Mouse (Mus musculus) spleen, postnatal 10 days (tissue): ENCODE measurements around the gene Ccdc40.

Source experiments
- DNase-seq, 2 experiments: peaks; one replicate each; pipeline ENCODE4 v3.0.0; 2021 to 2022; ENCODE audit warnings: low spot score in 2 of 2

Gene Ccdc40

DNA sequence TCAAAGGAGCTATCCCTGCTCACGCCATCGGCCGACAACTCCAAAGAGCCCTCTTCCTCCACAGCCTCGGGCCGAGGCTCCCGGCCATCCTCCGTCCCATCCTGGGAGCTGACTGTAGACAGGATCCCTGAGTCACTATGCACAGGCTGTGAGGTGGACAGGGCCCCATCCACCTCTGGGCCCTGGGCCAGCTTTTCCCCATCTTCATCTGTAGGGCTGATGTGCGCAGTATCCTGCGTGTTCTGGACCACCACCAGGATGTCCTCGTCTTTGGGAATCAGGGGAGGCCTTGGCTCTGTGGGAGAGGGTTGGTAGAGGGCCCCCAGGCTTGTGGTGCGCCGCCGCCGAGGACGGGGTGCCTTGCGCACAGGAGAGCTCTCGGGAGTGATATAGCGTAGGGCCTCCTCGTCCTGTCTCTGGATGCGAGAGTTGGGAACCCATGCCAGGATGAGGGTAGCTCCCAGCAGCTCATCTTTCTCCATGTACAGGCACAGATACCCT, 19.5 kb upstream of the Ccdc40 start:
- DNase-seq: no peak

DNA sequence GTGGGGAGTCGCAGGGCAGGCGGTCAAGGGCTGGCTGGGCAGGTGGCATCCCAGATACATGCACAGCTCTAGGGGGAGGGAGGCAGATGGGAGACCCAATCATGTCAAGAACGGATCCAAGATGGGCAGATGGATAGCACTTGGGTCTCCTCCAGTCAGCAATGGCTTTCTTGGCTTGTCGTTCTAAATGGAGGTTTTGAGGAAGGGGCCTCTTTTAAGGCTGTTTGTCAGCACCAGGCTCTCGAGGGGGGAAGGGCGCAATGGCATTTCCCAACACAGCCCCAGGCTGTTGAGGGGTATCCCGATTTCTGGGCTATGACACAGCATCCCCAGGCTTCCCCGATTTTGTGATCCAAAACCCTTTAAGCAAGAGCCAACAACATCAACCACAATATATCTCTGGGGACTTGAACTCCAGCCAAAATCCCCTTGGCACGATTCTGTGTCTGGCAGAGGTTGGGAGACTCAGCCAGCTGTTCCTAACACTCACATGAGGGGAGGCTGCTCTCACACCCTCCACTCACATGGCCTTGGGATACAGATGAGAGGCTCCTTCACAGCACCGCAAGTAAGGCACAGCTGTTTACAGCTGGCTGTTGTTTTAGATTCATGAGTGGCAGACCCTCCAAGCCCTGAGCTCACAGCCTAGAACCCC, 18.9 kb upstream of the Ccdc40 start:
- no peak for DNase-seq

DNA sequence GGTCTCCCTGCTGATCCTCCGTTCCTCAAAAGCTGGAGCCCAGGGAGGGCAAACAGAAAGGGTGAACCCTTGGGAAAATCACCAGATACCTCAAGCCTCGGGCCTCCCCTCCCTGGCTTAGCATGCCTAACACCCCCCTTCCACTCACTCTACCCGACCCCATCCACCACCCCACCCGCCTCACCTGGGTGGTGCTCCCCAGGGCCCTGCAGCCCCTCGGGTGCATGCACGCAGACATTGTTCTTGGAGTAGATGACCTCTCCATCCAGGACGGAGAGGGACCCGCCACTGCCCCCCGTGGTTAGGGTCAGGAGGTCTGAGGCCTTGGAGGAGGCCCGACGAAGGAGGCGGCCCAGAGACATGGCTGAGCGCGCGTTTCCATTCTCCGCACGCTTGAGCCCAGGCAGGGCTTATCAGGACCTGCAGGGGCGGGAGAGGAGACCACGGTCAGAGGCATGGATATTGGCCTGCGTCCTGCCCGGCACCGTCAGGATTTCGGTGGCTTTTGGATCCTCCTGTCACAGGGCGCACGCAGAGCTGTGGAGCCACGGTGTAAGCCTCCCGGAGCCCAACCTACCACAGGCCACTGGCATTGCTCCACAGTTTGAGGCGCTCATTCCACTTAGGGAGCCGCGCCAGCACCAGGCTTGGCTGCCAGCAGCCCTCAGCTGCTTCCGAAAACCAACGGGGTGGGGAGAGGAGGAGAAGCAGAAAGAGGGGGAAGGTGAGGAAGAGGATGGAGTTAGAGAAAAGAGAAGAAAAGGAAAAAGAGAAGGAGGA, 17.9 kb upstream of the Ccdc40 start:
- no peak for DNase-seq

DNA sequence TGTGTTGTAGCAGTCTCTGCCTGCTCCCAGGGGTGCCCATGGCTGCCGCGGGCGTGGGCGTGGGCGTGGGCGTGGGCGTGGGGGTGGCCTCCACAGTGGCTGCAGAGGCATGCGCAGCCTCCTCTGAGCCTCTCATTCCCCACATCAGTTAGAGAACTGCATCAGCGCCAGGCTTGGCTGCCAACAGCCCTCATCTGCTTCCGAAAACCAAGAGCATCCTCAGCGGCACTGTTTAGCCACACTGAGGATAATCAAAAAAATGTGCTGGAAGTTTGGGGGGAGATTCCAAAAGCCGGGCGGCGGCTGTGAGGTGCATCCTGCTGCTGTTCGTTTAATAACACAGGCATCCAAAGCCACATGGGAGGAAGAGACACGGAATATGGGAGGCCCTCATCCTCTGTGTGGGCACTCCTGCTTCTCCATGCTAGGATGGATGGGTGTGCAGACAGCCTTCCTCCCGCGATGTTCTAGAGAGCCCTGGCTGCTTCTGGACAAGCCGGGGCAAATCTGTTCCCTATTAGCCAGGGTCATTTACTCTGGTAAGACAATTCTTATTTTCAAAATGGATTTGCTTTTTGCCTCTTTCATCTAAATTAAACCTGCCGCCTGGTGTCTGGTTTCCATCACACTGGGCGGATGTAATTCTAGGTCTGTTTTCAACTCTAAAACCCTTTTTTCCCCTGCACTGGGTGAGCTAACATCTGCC, 16.6 kb upstream of the Ccdc40 start:
- DNase-seq: no peak

DNA sequence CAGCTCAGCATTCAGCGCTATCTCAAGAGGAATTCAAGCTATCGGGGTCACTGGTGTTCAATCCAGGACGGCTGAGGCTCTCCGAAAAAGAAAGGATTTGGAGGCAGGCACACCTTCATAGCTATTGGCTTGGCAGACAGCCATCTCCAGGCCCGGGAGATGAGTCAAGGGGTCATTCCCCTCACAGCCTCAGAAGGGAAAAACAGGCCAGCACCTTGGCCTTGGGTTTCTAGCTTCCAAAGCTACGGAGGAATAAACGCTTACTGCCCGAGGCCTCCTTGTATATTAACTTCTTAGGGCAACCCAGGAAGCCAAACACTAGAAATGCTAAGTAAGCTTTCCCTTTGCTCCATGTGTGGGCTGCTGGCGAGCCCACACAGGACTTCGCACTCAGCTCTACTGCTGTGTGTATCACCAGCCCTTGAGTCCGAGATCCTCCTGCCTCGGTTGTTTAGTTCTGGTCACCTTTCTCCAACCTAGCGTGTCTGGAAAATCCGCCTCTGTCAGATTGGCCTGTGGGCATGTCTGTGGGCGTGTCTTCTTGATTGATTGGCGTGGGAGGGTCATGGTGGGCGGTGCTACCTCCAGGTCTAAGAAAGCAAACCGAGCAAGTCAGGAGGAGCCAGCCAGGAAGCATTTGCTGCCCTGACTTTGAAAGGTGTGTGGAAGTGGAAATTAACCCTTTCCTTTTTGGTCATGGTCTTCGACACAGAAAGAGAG, 15.0 kb upstream of the Ccdc40 start:
- no peak for DNase-seq

DNA sequence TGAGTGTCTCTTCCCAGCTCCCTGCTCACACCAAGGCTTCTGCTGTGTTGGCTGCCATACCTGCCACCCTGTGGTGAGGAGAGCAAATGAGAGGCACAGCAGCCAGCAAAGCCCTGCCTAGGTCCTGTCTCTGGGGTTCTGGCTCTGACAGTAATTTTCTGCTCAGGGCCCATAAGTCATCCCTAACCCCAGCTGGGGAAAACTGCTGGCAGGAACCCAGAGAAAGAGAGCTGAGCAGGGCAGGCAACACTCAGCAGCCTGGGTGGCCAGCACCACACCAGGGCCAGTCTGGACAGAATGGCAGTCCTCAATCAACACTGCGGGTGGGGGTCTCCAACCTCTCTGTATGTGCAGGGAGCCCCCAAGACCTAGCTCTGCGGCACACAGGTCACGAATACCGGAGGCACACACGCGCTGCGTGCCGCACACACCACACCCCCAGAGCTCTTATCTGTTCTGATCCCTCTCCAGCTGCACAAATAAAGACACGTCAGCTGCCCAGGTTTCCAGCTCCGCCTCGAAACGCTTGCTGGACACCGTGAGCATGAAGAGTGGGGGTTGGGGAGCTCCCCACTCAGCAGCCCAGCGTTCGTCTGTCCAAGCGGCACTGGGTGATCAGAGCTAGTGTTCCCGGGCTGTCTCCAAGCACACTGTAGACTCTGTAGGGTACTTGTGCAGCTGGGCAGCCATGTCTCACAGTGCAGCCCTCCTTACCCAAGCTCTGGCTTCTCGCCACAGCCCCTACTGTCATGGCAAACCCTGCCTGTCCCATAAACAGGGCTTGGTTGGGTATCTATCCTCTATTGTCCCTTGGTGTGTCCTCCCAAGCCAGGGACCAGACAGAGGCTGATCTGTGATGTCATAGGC, 13.1 kb upstream of the Ccdc40 start:
- no peak for DNase-seq

DNA sequence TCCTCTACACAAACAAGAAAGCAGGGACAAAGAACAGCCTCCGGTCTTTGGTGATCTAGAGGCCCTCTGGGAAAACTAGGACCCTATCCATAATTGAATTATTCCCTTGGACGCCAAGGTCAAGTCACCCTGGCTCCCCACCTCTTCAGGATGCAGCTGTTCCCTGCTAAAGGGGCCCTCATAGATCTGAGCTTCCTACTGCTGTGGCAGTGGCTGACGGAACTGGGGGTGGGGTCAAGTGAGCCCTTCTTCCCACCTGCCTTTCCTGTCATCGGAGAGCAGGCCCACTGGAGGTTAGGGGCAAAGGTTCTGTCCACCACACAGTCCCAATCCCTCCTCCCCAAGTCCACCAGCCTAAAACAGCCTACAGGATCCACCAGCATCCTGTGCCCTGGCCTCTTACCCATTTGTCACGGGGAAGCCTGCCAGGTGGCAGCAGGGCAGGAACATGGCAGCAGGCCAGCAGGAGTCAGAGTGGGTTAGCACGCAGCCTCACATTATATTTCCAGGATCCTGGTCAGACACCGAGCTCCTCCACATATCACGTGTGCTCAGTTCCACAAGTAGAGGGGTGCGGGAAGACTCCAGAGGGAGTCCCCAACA, 12.4 kb upstream of the Ccdc40 start:
- no peak for DNase-seq

DNA sequence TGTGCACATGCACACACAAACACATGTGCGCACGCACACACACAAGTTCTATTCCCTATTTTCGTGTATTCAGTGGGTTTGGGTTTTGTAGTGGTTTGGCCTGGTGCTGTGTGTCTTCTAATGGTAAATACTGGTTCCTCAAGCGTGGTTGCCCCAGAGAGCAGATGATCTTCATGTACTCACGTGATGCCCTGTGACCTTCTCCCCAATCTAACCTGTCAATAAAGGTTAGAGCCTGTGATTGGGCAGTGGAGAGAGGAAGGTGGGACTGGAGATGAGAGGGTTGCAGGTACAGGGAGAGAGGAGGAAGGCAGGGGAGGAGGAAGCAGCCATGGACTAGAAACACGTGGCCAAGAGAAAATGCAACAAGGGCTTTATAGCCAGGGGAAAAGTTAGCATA, 10.5 kb upstream of the Ccdc40 start:
- DNase-seq: no peak

DNA sequence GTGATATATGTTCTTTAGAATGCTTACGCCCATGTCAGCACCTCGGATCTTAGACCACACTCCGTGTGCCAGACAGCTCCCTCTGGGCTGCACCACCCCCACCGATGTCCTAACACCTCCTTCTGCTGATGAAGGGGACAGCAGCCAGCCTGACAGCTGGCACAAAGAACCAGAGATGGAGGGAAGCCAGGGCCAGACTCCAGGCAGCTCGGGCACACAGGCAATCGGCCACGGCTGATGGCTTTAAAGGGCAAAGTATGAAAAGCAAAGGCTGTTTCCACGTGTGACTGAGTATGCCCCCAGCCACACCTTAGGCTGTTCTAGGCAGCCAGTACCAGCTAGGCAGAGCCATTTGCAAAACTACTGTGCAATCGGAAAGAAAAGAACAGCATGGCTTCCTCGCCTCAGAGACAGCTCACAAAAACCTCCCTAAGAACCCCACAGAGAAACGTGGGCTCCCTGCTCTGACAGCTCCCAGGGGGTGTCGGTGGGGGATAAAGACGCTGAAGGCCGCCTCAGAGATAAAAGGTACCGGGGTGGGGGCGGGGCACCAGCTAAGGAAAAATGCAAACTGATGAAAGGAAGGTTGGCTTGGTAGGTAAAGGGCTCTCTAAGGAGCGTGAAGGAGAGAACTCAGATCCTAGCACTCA, 8.4 kb upstream of the Ccdc40 start:
- DNase-seq: no peak

DNA sequence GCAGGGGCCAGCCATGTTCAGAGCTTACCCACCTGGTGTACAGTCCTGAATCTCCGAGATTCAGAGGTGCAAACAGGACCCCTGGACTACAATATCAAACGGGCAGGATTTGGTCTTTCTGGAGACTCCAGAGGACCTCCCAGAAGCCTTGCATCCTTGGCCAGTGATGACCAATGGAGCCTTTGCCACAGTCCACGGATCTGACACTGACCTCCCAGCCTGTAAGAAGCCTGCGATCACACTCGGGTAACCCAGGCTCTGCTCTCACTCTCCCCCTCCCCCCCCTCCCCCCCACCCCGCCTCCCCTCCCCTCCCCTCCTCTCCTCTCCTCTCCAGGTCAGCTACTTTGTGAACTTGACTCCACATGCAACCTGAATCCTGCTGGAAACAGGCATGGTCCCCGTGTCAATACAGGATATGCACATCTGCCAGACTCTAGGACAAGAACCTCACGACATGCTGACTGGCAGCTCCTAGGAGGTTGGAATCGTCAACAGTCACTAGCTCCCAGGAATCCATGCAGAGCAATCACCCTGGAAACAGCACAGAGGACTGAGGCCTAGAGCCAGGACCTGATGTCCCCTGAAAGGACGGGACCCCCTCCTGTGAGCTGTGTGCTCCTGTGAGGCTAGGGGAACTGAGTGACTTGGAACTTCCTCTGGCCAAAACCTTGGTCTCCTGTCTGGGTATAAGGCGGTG, 6.4 kb upstream of the Ccdc40 start:
- DNase-seq: no peak

DNA sequence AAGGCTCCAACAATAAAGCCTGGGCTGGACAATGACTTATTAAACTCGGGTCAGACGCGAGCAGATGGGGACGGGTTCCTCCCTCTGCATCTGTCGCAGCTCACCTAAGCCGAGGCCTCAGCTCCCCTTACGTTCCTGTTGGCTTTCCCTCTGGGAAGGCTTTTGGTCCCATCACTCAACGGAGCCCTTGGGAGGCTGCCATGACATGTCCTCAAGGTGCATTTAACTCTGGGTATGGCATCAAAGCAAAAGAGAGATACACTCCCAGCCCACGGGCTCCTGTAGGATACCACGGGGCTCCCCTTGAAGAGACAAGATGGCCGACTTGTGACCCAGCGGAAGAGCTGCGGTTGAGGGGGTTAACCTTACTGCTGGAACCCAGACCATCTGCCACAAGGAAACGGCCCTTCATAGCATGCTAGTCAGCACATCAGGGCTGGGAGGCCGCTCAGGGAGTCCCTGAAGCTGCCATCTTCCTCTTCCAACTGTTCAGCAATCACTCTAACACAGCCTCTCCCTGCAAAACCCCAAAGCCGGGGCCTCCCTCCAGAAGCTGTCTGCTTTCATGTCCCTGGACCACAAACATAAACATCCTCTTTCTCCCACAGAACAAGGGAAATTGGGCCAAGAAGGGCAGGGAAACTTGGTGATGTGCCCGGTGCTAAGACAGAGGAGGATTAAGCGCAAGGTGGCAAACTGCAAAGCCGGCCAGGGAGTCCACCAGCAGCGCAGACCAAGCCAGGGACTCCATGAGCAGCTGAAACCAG, 5.1 kb upstream of the Ccdc40 start:
- no peak for DNase-seq

DNA sequence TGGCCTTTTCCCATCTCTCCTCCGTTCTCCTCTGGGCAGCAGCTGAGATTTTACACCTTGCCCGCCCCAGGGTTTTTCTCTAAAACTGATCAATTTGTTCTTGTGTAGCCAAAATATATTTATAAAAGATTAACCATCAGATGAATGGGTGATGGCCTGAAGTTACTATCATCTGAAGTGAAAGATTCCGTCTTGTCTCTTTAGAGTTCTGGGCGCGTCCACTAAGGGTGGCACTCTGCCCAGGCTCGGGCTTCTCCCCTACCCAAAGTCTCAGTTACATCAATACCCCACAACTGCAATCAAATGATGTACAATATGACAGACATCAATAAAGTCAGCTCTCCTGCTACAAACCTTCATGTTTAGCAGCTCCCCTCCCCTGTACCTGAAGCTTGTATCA, 3.4 kb upstream of the Ccdc40 start:
- no peak for DNase-seq

DNA sequence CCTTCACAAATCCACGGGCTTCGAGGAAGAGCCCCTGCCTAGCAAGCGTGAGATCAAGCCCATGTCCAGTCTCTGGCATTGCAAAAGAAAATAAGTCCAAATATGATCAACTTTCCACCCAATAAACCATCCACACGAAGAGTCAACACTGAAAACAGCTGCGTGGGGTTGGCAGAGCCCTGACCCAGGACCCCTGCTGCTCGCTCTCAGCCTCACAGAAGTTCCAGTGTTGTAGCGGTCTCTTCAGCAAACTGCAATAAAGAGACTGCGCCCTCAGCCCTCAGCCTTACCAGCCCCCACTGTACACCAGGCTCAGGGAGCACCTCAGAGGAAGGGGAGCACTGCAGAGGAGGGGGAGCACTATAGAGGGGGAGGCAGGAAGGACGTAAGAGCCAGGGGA, 2.7 kb upstream of the Ccdc40 start:
- DNase-seq: no peak

DNA sequence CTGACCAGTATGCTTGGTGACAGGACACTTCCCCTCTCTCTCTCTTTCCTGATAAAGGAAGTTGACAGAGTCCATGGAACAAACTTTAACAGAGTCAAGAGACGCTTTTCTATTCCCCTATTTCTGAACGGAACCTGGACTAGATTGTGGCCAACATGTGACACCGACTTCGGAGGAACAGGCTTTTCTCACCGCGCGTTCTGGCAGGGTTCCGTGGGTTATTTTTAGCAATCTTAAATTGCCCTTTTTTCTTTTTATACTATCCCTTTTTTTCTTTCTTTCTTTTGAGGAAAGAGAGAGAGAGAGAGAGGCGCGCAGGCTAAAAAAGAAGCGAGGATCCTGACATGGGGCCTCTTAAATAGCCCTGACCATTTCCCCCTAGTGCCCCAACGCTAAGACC, 781 bp upstream of the Ccdc40 start:
- DNase-seq: peak in 1 of 2 experiments; percentile 10

DNA sequence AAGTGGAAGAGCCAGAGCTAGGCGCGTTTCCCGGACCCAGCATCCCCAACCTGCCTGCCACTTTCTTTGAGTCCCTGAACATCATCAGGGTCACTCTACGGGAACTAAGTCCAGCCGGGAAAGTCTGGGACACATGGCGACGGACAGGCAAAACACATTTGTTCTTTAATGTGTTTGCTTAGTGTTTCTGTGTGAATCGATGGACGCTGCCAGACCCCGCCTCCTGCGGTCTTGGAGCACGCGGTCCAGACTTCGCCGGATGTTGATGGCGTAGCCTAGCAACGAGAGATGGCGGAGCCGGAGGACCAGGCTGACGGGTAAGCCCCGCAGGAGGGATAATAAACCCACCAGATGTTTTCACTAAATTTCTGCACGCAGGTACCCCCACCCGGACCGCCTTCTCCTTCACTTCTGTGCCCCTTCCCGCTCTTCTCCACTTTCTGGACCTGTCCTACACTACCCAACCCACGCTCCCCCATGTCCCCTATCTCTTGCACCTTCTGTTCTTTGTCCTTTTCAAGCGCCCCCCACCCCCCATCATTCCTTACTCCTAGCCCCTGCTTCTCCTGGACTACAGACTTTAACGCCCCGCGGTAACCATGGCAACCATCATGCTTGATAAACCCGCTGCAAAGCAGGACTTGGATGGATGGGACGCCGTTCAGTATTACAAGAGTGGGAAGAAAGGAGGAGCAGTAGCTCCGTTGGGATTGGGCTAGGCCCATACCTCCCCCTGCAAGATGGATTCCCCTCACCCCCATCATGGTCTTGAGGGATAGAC, 664 bp downstream of the Ccdc40 start:
- DNase-seq: peak in 1 of 2 experiments; percentile 66

DNA sequence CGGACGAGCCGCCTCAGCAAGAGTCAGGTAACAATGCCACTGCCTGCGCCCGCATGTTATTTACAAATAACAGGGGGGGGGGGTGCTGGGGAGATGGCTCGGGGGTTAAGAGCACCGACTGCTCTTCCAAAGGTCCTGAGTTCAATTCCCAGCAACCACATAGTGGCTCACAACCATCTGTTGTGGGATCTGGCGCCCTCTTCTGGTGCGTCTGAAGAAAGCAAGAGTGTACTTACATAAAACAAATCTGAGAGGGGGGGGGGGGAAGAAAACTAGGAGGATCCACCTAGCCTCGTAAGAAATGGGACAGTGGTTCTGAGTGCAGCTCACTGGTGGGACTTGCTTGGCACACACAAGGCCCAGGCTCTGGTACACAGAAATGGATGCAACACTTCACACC, 6.4 kb downstream of the Ccdc40 start:
- peak in 1 of 2 experiments; percentile 32 for DNase-seq

DNA sequence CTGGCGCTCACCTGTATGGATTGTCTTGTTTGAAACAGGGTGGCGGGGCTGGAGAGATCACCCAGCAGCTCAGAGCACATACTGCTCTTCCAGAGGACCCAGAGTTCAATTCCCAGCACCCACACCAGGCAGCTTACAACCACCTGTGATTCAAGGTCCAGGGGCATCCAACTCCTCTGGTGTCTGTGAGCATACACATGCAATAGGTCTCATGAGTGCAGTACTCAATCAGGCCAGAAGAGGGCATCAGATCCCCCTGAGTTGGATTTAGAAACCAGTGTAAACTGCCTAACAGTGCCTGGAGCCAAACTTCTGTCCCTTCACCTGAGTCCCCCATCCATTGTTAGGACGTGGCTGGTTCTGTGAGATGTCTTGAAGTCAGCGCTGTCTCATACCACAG, 7.2 kb downstream of the Ccdc40 start:
- peak; percentile 60 to 81 for DNase-seq

DNA sequence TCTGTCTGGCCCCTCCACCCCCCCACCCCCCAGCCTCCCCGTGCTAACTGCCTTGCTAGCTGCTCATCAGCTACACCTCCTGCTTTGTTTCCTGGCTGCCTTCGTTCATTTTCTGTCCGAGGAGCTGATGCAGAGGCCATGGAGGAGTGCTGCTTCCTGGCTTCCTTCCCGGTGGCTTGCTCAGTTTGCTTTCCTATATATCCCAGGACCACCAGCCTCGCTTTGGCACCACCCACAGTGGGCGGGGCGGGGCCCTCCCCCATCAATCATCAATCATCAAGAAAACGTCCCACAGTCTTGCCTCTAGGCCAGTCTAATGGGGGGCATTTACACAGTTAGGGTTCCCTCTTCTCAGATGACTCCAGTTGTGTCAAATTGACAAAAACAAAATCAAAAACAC, 8.0 kb downstream of the Ccdc40 start:
- no peak for DNase-seq
